Mouse (Mus musculus): ENCODE results near the gene Sh3tc1. TPM values are rescaled to one million over a fixed set of nuclear protein-coding genes. Genes with fewer than 3 reads are reported as not detected.

Sh3tc1 gene
- polyA plus RNA-seq, 1 experiment = 18.9 TPM

DNA sequence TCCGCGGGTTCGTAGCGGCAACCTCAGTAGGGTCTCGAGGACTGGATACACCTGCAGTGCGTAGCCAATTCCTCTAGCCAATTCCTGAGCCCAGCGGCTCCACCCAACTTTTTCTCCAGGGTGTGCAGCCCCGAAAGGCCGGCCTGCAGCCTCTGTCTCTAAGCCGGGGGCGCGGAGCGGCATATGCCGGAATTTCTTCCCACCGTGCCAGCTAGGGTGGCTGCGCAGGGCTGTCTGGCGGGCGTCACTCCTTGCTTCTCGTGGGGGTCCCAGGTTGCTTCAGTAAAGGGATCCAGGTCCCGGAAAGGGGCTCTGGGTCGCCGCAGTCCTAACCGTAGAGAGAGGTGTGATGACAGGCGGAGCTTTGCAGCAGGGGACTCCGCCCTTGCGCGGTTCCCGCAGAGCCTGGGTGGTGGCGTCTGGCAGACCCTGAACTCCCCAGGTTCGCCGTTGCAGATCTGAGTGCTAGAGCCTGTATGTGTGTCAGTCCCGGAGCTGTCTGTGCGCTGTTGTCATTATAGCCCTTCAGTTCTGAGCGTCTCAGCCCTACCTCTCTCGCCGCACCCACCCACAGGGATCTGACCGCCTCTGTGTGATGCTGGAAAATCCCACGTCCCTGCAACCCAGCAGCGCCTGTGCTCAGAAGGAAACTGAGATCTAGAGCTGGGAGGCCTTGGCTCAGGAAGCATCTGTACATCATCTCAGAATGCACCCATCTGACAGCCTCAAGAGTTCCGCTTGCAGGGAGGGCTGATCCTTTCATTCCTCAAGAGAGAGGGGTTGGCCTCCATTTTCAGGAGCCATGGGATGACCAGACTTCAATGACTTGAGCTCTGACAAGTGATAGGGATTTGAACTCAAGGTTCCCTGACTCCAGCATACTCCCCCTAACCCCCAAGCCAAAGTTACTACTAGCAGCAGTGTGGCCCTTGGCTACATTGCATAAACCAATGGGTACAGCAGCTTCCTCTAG, 18.6 kb upstream of the Sh3tc1 start:
- H3K4me1 ChIP-seq (ENCODE audit: control insufficient read depth, insufficient read depth, low read length) = no peaks in the 10 kb centered on the region
- 3% methylated on average over 40 of the region's 40 CpGs for WGBS
- TF ChIP-seq POLR2A (IDR thresholded peaks at IDR 0.05; ENCODE audit: borderline replicate concordance, control insufficient read depth, low read depth, low read length) (no peak), CTCF (IDR thresholded peaks at IDR 0.05; ENCODE audit: control insufficient read depth, insufficient read depth, low read length) (no peak)
- peak overlapping the region; percentile 57 for H3K4me3 ChIP-seq (replicated peaks; ENCODE audit: control insufficient read depth, low read depth, low read length)
- H3K27ac ChIP-seq (ENCODE audit: control insufficient read depth, insufficient read depth, low read depth, low read length, poor library complexity) = no peak overlapping the region; the same call in 1 of the 2 replicates

DNA sequence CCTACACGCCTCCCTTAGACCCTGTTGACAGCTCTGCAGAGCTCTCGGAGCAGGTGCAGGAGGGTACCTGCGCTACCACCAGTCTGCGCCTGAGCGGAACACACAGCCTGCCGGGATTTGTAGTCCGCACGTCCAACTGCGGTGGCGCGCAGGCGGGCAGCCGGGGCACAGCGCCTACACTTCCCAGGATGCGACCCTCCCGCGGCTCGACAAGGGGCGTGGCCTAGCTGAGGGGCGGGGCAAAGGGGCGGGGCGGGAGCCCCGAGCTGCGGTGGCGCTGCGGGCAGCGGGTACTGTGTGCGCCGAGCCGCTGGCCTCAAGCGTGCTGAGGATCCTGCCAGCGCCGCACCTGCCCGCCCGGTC, 17.8 kb upstream of the Sh3tc1 start, which contains the start of gene Ablim2:
Gene Ablim2 (plus strand): TSS at position 242 of the 363 bp plus-strand sequence.
- no peak for TF ChIP-seq CTCF (IDR thresholded peaks at IDR 0.05; ENCODE audit: control insufficient read depth, insufficient read depth, low read length)
- peak; percentile 29; the same call in 1 of the 2 replicates for TF ChIP-seq POLR2A (IDR thresholded peaks at IDR 0.05; ENCODE audit: borderline replicate concordance, control insufficient read depth, low read depth, low read length)
- H3K27ac ChIP-seq (ENCODE audit: control insufficient read depth, insufficient read depth, low read depth, low read length, poor library complexity) = no peak within 1 kb of the TSS; the same call in 1 of the 2 replicates
- under 1% methylated on average over 35 of the region's 35 CpGs for WGBS
- peak within 1 kb of the TSS; percentile 66 for H3K4me3 ChIP-seq (replicated peaks; ENCODE audit: control insufficient read depth, low read depth, low read length)
- H3K4me1 ChIP-seq (ENCODE audit: control insufficient read depth, insufficient read depth, low read length) = no peaks in the 10 kb centered on the region

DNA sequence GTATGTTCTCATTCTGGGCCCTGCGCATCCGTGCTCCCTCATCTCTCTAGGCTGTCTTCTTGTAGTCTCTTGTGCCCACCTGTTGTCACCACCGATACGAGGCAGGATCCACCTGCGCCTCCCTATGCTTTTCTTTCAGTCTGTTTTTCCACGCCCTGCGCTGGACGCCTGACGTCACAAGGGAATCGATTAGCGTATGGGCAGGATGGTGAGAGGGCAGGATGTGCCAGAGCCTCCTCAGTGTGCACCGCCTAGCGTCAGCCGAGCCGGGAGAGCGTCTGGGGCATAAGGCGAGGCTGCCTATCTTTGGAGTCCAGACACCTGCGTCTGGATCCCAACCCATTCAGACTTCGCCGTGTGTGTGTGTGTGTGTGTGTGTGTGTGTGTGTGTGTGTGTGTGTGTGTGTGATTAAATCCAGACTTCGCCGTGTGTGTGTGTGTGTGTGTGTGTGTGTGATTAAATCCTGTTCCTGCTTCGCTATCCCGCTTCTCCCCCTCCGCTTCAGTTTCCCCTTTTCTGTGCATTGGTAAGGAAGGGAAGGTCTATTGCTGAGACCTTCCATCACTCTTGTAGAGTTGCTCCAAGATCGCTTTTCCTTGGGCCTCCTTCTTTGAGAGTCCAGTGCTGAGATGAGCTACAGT, 17.3 kb upstream of the Sh3tc1 start:
- H3K4me3 ChIP-seq (replicated peaks; ENCODE audit: control insufficient read depth, low read depth, low read length) = peak overlapping the region; percentile 66
- H3K27ac ChIP-seq (ENCODE audit: control insufficient read depth, insufficient read depth, low read depth, low read length, poor library complexity) = no peak overlapping the region
- WGBS = 8% methylated on average over 26 of the region's 26 CpGs
- TF ChIP-seq POLR2A (IDR thresholded peaks at IDR 0.05; ENCODE audit: borderline replicate concordance, control insufficient read depth, low read depth, low read length) (peak; percentile 21; the same call in 1 of the 2 replicates), CTCF (IDR thresholded peaks at IDR 0.05; ENCODE audit: control insufficient read depth, insufficient read depth, low read length) (no peak)
- H3K4me1 ChIP-seq (ENCODE audit: control insufficient read depth, insufficient read depth, low read length) = no peaks in the 10 kb centered on the region

DNA sequence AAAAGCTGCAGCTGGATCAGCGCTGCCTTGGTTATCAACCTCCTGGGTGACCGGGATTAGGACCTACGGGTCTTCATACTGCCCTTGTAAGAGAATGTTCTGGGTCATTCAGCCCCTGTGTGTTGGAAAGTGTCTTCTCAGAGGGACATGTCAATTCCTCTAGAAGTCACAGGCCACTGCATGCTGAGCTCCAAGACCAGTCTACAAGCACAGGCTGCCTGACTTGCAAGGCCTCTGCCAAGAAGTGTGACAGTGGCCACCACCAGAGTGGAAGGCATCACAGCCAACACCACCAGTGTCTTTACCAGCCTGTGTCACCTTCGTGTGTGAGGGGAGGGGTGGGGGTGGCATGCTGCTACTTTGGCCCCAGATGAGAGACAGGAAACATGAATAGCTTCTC, 16.2 kb upstream of the Sh3tc1 start:
- no peak for TF ChIP-seq CTCF (IDR thresholded peaks at IDR 0.05; ENCODE audit: control insufficient read depth, insufficient read depth, low read length)
- no peak for TF ChIP-seq POLR2A (IDR thresholded peaks at IDR 0.05; ENCODE audit: borderline replicate concordance, control insufficient read depth, low read depth, low read length)
- Histone ChIP-seq H3K27ac (ENCODE audit: control insufficient read depth, insufficient read depth, low read depth, low read length, poor library complexity) (no peak overlapping the region), H3K4me3 (replicated peaks; ENCODE audit: control insufficient read depth, low read depth, low read length) (no peak overlapping the region), H3K4me1 (ENCODE audit: control insufficient read depth, insufficient read depth, low read length) (no peaks in the 10 kb centered on the region)
- WGBS = 80% methylated on average over 4 of the region's 4 CpGs

DNA sequence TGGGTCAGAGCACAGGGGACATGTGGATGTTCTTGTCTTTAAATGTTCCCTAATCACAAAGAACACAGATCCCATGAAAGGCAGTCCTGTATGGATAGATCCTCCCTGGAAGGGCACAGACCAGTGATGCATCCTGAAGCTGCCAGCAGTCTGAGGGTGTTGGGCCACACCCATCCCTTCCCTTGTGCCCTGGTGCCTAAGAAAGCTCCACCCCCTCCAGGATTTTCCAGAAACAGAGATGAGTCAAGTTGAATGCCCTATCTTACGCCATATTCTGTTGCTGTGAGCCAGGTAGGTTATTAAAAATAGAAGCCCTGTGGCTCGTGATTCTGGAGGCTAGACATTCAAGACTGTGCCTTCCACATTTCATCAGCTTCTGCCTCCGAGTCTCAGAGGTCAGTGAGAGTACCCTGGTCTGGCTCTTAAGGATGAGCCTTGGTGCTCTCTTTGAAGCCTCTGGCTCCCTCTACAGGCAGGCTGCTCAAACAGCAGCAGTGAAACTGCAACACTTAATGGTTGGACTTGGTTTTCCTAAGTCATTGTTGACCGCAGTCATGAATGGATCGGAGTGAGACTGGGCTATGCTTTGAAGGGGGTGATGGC, 15.4 kb upstream of the Sh3tc1 start:
- WGBS = 20% methylated on average over 5 of the region's 5 CpGs
- Histone ChIP-seq H3K4me1 (ENCODE audit: control insufficient read depth, insufficient read depth, low read length) (no peaks in the 10 kb centered on the region), H3K27ac (ENCODE audit: control insufficient read depth, insufficient read depth, low read depth, low read length, poor library complexity) (no peak overlapping the region), H3K4me3 (replicated peaks; ENCODE audit: control insufficient read depth, low read depth, low read length) (no peak overlapping the region)
- TF ChIP-seq CTCF (IDR thresholded peaks at IDR 0.05; ENCODE audit: control insufficient read depth, insufficient read depth, low read length) (peak; percentile 89), POLR2A (IDR thresholded peaks at IDR 0.05; ENCODE audit: borderline replicate concordance, control insufficient read depth, low read depth, low read length) (no peak)

DNA sequence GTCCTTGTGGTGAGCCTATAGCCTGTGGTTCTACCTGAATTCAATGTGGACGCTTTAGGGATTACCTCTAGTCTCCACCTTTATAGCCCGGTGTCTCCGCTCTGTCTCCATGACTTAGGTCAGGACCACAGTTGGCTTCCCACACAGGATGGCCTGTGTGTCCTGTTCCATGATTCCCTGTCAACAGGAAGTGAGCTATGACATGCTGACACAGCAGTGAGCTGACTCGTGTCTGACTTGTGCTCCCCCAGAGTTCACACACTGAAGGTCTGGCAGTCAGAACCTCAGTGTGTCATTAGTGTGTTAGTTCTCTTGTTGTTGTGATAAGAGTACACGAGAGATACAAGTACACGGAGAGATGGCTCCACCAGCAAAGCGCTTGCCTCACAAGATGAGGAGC, 11.2 kb upstream of the Sh3tc1 start:
- Histone ChIP-seq H3K27ac (ENCODE audit: control insufficient read depth, insufficient read depth, low read depth, low read length, poor library complexity) (no peak overlapping the region), H3K4me3 (replicated peaks; ENCODE audit: control insufficient read depth, low read depth, low read length) (no peak overlapping the region), H3K4me1 (ENCODE audit: control insufficient read depth, insufficient read depth, low read length) (peaks cover 2% of the 10 kb centered on the region; the same call in 1 of the 2 replicates)
- WGBS = 71% methylated on average over 7 of the region's 7 CpGs
- TF ChIP-seq POLR2A (IDR thresholded peaks at IDR 0.05; ENCODE audit: borderline replicate concordance, control insufficient read depth, low read depth, low read length) (no peak), CTCF (IDR thresholded peaks at IDR 0.05; ENCODE audit: control insufficient read depth, insufficient read depth, low read length) (no peak)

DNA sequence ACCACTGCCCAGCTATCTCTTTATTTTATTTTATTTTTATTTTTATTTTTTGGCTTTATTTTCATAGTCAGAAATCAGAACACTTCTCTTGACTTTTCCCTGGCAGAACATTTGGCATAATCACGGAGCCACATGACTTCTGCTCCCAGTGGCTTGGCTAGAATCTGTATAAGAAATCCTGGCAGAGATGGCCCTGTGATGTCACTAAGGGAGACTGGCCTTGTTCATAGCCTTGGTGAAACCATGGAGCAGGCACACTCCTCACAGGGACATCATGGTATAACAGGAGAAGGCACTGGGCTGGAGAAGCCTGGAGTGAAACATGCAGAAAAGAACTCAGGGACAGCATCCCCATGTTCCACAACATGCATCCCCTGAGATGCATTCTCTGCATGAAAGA, 10.2 kb upstream of the Sh3tc1 start:
- 79% methylated on average over 1 of the region's 1 CpGs for WGBS
- Histone ChIP-seq H3K27ac (ENCODE audit: control insufficient read depth, insufficient read depth, low read depth, low read length, poor library complexity) (no peak overlapping the region), H3K4me3 (replicated peaks; ENCODE audit: control insufficient read depth, low read depth, low read length) (no peak overlapping the region), H3K4me1 (ENCODE audit: control insufficient read depth, insufficient read depth, low read length) (peaks cover 2% of the 10 kb centered on the region; the same call in 1 of the 2 replicates)
- TF ChIP-seq POLR2A (IDR thresholded peaks at IDR 0.05; ENCODE audit: borderline replicate concordance, control insufficient read depth, low read depth, low read length) (no peak), CTCF (IDR thresholded peaks at IDR 0.05; ENCODE audit: control insufficient read depth, insufficient read depth, low read length) (no peak)

DNA sequence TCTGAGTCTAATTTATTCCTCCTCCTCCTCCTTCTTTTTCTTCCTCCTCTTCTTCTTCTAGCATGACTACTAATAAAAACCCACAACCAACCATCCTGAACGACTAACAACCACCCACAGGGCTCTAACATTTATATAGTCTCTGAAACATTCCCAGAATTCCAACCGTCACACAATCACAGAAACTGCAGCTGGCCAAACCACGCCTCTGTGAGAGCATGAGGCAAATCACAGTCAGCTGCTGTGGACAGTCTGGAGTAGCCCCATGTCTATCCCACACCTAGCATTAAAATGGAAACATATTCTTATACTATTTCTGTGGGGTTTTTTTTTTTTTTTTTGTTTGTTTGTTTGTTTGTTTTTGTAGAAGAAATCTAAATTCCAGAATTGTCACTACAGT, 9.6 kb upstream of the Sh3tc1 start:
- TF ChIP-seq POLR2A (IDR thresholded peaks at IDR 0.05; ENCODE audit: borderline replicate concordance, control insufficient read depth, low read depth, low read length) (no peak), CTCF (IDR thresholded peaks at IDR 0.05; ENCODE audit: control insufficient read depth, insufficient read depth, low read length) (no peak)
- Histone ChIP-seq H3K27ac (ENCODE audit: control insufficient read depth, insufficient read depth, low read depth, low read length, poor library complexity) (no peak overlapping the region), H3K4me3 (replicated peaks; ENCODE audit: control insufficient read depth, low read depth, low read length) (no peak overlapping the region), H3K4me1 (ENCODE audit: control insufficient read depth, insufficient read depth, low read length) (peaks cover 2% of the 10 kb centered on the region; the same call in 1 of the 2 replicates)
- WGBS = 71% methylated on average over 3 of the region's 3 CpGs

Measured in bone marrow, adult 2 months (tissue).